Mouse (Mus musculus) layer of hippocampus, adult 2 months (tissue): ENCODE measurements around the gene Kyat1. TPM values are rescaled to one million over a fixed set of nuclear protein-coding genes. Genes with fewer than 3 reads are reported as not detected.
A peak's percentile ranks its signal among the peaks of the same experiment; 100 is the strongest.
"Not testable (repeated sequence)": the region's sequence is repeated elsewhere in the genome, so short reads cannot be mapped to it uniquely, and the experiment has no call there.

Experiments used
- DNase-seq, 2 experiments: peaks; one replicate each; pipeline ENCODE4 v3.0.0; 2022; ENCODE audit warnings: low spot score in 2 of 2
- H3K27ac ChIP-seq: fragments of 200-600 bp; 2 replicates; pipeline ENCODE4 v1.8.1; 2022
- H3K4me3 ChIP-seq: fragments of 200-600 bp; 2 replicates; pipeline ENCODE4 v1.8.1; 2022; ENCODE audit warnings: mild to moderate bottlenecking
- CTCF ChIP-seq: fragments of 200-600 bp; conservative IDR thresholded peaks from 2 replicates; pipeline ENCODE4 v1.8.1; 2022; ENCODE audit warnings: antibody characterized with exemption, mild to moderate bottlenecking, moderate library complexity
- total RNA-seq, 2 experiments: library from RNA; stranded (reverse); gene quantifications; 2 replicates each; pipeline ENCODE4 v1.2.3; 2021

Gene Kyat1
- total RNA-seq, 2 experiments from 2014 or later, result 15.7 to 17.0 TPM

DNA sequence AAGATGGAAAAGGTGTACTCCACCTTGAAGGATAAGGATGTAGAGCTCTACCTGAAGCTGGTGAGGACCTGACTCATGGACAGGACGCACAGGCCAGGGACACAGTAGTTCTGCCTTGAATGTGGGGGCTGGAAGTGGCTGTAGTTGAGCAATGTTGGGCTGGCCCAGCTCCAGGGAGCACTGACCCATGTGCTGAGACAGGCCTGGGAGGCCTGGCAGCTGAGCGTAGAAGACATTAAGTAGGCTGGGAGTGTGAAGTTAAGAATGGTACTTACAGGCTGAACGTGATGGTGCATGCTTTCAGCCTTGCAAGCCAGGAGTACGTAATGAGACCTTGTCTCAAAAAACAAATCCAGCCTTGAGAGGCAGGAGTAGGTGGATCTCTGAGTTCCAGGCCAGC is 58.2 kb downstream of the Kyat1 start:
- DNase-seq, result no peak
- Histone ChIP-seq H3K4me3 (no peak overlapping the region), H3K27ac (no peak overlapping the region)
- TF ChIP-seq CTCF, result no peak

DNA sequence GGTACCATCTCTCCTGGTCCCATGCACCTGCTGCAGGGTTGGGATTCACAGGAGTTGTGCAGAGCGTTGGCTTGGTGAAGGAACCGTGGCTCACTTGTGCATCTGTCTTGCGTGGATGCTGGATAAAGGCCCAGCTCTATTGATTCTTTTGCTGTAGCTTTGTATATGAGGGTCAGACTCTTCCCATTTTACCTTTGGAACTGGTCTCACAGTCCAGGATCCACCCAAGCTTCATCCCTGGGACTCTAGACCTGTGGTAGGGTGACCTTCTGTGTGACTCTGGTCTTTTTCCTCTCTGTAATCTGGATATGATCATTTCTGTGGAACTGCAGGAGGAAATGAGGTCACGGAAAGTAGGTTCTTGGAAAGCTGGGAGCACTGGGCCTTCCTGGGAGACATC is 61.2 kb downstream of the Kyat1 start:
- TF ChIP-seq CTCF, result no peak
- DNase-seq, result no peak
- Histone ChIP-seq H3K4me3 (no peak overlapping the region), H3K27ac (no peak overlapping the region)

DNA sequence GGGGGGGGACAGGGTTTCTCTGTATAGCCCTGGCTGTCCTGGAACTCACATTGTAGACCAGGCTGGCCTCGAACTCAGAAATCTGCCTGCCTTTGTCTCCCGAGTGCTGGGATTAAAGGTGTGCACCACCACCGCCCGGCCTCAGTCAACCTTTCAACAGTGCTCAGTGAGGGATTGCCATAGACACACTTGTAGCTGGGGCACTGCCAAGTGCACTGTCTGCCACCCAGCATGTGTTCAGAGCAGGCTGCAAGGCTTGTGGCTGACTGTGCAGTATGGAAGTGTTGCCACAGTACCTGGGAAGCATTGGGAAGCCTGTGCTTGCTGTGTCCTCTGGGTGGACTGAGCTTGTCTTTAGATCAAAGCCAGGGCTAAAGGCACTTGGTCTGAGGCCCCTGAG is 65.6 kb downstream of the Kyat1 start:
- H3K27ac ChIP-seq, H3K4me3 ChIP-seq: not testable (repeated sequence)
- peak in 1 of 2 experiments; percentile 36 for DNase-seq

DNA sequence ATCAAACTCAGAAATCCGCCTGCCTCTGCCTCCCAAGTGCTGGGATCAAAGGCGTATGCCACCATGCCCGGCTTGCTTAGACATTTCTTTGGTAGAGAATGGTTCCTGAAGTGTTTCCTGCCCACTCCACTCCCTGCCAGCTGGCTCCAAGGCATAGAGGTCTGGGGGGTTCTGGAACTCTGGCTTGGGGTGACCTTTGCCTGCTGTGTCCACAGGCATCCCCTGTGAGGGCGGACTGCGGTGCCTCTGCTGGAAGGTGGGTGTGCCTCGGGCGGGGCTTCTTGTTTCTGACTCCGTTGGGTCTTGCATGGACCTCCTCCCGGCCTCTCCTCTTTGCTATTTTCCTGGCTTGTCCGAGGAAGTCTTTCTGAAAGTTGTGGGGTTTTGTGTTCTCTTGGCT is 69.2 kb downstream of the Kyat1 start:
- no peak for TF ChIP-seq CTCF
- Histone ChIP-seq H3K4me3 (no peak overlapping the region), H3K27ac (no peak overlapping the region)
- no peak for DNase-seq

Other genes with a start within 250 kb of the Kyat1 start
- 100 to 1,000 TPM; 879 to 882 TPM for gene Sptan1, start 240.3 kb downstream of the Kyat1 start, total RNA-seq
- 10 to 100 TPM; 37.3 to 37.4 TPM for gene Wdr34, start 157.0 kb downstream of the Kyat1 start, total RNA-seq
- gene Set, start 148.5 kb downstream of the Kyat1 start, total RNA-seq, result 100 to 1,000 TPM; 171 to 197 TPM
- gene Pkn3, start 128.2 kb downstream of the Kyat1 start, total RNA-seq, result 1 to 10 TPM; 1.7 to 2.1 TPM
- 1 to 10 TPM; 7.6 to 9.1 TPM for gene Zdhhc12, start 112.2 kb downstream of the Kyat1 start, total RNA-seq
- 100 to 1,000 TPM; 197 to 199 TPM for gene Zer1, start 81.3 kb downstream of the Kyat1 start, total RNA-seq
- 10 to 100 TPM; 54.7 to 55.7 TPM for gene Tbc1d13, start 72.1 kb downstream of the Kyat1 start, total RNA-seq
- 10 to 100 TPM; 17.6 to 24.1 TPM for gene Endog, start 34.4 kb downstream of the Kyat1 start, total RNA-seq
- gene Spout1, start 27.4 kb downstream of the Kyat1 start, total RNA-seq, result 10 to 100 TPM; 35.4 to 40.0 TPM
- 10 to 100 TPM; 56.8 to 59.3 TPM for gene Lrrc8a, start 31.9 kb upstream of the Kyat1 start, total RNA-seq
- 10 to 100 TPM in 1 of 2 experiments, 1 to 10 TPM in 1; 8.7 to 10.9 TPM for gene Gm28035, start 34.7 kb upstream of the Kyat1 start, total RNA-seq
- gene Phyhd1, start 60.4 kb upstream of the Kyat1 start, total RNA-seq, result 10 to 100 TPM; 21.5 to 22.2 TPM
- not detected for gene Gm28038, start 75.2 kb upstream of the Kyat1 start, total RNA-seq
- gene Dolk, start 80.5 kb upstream of the Kyat1 start, total RNA-seq, result 10 to 100 TPM; 22.1 to 22.2 TPM
- 10 to 100 TPM; 19.0 to 25.9 TPM for gene Nup188, start 80.5 kb upstream of the Kyat1 start, total RNA-seq
- 100 to 1,000 TPM; 287 to 288 TPM for gene Sh3glb2, start 153.5 kb upstream of the Kyat1 start, total RNA-seq
- gene Miga2, start 158.4 kb upstream of the Kyat1 start, total RNA-seq, result 100 to 1,000 TPM; 112 to 120 TPM
- 10 to 100 TPM; 22.8 to 24.0 TPM for gene Dolpp1, start 186.4 kb upstream of the Kyat1 start, total RNA-seq
- gene Crat, start 210.0 kb upstream of the Kyat1 start, total RNA-seq, result 10 to 100 TPM; 50.9 to 51.6 TPM
- gene Ptpa, start 210.2 kb upstream of the Kyat1 start, total RNA-seq, result 100 to 1,000 TPM; 152 to 168 TPM